Mouse (Mus musculus): ENCODE measurements at regions not wholly inside any gene's neighbourhood (a gene's known extent, or its start where the extent isn't known, plus 50 kb on each side); places are given as distances from the start of the nearest gene placed in this dataset.

GRCm38 (mm10) chr5:126954189-126954588 is 287.4 kb upstream of the Tmem132c start:
- no peak for TF ChIP-seq CTCF (IDR thresholded peaks at IDR 0.05; ENCODE audit: control insufficient read depth, insufficient read depth, low read length)
- no peak for TF ChIP-seq POLR2A (IDR thresholded peaks at IDR 0.05; ENCODE audit: borderline replicate concordance, control insufficient read depth, low read depth, low read length)

Data from bone marrow, adult 2 months (tissue).